Mouse (Mus musculus): ENCODE measurements around the gene Trim15.

The Trim15 gene

DNA sequence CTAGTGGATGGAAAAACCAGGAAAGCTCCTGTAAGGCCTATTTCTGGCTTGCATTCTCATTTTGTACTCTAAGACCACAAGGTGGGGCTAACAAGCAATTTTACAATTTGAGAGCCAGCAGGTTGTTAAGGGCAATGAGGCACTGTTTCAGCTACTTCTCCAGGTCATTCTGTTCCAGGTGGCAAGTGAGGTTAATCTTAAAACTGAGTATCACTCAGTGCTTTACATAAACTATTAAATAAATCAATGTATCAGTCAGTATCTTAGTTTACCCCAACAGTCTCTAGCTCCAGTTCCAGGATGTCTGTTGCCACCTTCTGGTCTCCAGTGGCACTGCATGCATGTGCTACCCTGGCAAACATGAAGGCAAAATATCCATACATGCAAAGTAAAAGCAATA lies 43.0 kb downstream of the Trim15 start:
- peak; percentile 76 for DNase-seq

GRCm38 (mm10) chr17:36811871-36812270 lies 55.1 kb downstream of the Trim15 start, which contains the start of gene H2-M10.6:
H2-M10.6 (plus strand) TSS chr17:36812171.
- no peak for DNase-seq
